Mouse (Mus musculus): ENCODE data around the gene Cer1. TPM values are rescaled to one million over a fixed set of nuclear protein-coding genes. Genes with fewer than 3 reads are reported as not detected.

Cer1 gene
- total and polyA plus RNA-seq, 2 experiments from 2014 or later: not detected

DNA sequence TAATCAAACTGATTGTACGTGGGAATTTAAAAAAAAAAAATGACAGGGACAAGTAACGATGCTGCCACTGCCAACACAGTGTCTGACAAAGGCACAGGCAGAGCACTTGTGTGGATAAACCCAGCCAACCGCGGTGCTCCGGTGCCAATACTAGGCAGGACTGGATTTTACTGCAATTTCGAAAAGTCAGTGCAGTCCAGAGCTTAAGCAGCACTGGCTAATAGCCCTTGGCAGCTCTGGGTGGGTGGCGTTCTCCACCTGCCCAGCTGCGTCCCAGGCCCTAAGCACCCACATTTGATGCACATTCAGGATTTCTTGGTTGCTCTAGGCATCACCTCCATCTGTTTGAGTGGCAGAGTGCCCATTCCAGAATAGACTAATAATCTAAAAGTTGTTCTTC lies 21.6 kb downstream of the Cer1 start:
- TF ChIP-seq CTCF (IDR thresholded peaks at IDR 0.05): no peak

DNA sequence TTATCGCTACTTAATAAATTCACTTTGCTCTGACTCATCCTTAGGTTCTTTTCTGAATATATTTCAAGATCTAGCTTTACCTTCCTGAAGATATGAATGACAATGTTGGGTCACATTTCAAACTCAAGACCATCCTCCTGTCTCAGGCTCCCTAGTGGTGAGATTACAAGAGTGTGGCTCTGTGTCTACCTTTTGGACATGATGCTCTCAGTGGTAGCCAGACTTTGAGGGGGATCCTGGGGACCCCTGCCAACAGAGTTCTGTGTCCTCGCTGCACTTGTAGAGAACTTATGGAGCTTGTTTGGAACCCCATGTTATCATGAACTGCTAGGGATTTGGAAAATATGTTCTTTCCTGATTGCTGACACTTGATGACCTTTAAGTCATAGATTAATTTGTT lies 23.5 kb downstream of the Cer1 start:
- Histone ChIP-seq H3K36me3 (ENCODE audit: insufficient read depth, low read length) (no peaks in the 10 kb centered on the region), H3K27ac (ENCODE audit: low read depth, low read length) (no peak overlapping the region), H3K4me2 (ENCODE audit: low read depth, low read length, poor library complexity, severe bottlenecking) (no peak overlapping the region), H3K4me3 (ENCODE audit: low read depth, low read length) (no peak overlapping the region), H3K4me1 (ENCODE audit: insufficient read depth, low read length) (peaks cover 3% of the 10 kb centered on the region; the same call in 1 of the 2 replicates), H3K9ac (replicated peaks; ENCODE audit: low read length, poor library complexity, severe bottlenecking) (no peak overlapping the region), H3K9me3 (ENCODE audit: low read length) (no peaks in the 10 kb centered on the region), H3K27me3 (ENCODE audit: insufficient read depth, low read length) (no peaks in the 10 kb centered on the region)
- no peak for TF ChIP-seq CTCF (IDR thresholded peaks at IDR 0.05)
- ATAC-seq (ENCODE audit: low FRiP score) (no peak), DNase-seq (ENCODE audit: low spot score) (no peak)
- WGBS: 91% methylated on average over 2 of the region's 2 CpGs

More for the DNA sequence above, 21.6 kb downstream of the Cer1 start:
- no peak overlapping the region for H3K4me3 ChIP-seq (ENCODE audit: low read depth, low read length)
- H3K4me2 ChIP-seq (ENCODE audit: low read depth, low read length, poor library complexity, severe bottlenecking): no peak overlapping the region
- H3K9ac ChIP-seq (replicated peaks; ENCODE audit: low read length, poor library complexity, severe bottlenecking): no peak overlapping the region
- no peaks in the 10 kb centered on the region; the same call in 1 of the 2 replicates for H3K4me1 ChIP-seq (ENCODE audit: insufficient read depth, low read length)
- DNase-seq (ENCODE audit: low spot score) (peak; percentile 54), ATAC-seq (ENCODE audit: low FRiP score) (no peak)
- H3K9me3 ChIP-seq (ENCODE audit: low read length): no peaks in the 10 kb centered on the region
- H3K27me3 ChIP-seq (ENCODE audit: insufficient read depth, low read length): no peaks in the 10 kb centered on the region
- no peak overlapping the region for H3K27ac ChIP-seq (ENCODE audit: low read depth, low read length)
- 72% methylated on average over 8 of the region's 8 CpGs for WGBS
- no peaks in the 10 kb centered on the region for H3K36me3 ChIP-seq (ENCODE audit: insufficient read depth, low read length)

DNA sequence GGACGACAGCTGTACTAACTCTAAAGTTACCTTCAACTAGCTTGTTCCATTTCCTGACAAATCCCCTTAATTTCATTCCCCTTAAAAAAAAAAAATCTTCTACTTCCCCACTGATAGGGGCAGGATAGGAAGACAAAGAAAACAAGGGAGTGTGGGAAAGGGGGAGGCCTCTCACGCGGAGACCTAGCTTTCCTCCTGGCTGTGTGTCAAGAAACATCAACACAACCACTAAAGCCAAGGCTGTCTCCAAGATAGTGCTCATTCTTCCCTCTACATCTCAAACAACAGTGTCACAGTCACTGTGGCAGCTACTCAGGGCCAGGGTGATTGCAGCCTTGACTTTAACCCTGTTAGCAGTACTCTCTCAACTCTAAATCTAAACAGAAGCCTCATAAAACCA lies 24.4 kb downstream of the Cer1 start:
- Histone ChIP-seq H3K4me2 (ENCODE audit: low read depth, low read length, poor library complexity, severe bottlenecking) (no peak overlapping the region), H3K9me3 (ENCODE audit: low read length) (no peaks in the 10 kb centered on the region), H3K27me3 (ENCODE audit: insufficient read depth, low read length) (no peaks in the 10 kb centered on the region), H3K4me3 (ENCODE audit: low read depth, low read length) (no peak overlapping the region), H3K4me1 (ENCODE audit: insufficient read depth, low read length) (peaks cover 6% of the 10 kb centered on the region; the same call in 1 of the 2 replicates), H3K36me3 (ENCODE audit: insufficient read depth, low read length) (no peaks in the 10 kb centered on the region), H3K27ac (ENCODE audit: low read depth, low read length) (peak overlapping the region; percentile 28; the same call in 1 of the 2 replicates), H3K9ac (replicated peaks; ENCODE audit: low read length, poor library complexity, severe bottlenecking) (no peak overlapping the region)
- peak; percentile 43 for DNase-seq (ENCODE audit: low spot score)
- no peak for ATAC-seq (ENCODE audit: low FRiP score)
- WGBS: 37% methylated on average over 3 of the region's 3 CpGs
- TF ChIP-seq CTCF (IDR thresholded peaks at IDR 0.05): no peak

DNA sequence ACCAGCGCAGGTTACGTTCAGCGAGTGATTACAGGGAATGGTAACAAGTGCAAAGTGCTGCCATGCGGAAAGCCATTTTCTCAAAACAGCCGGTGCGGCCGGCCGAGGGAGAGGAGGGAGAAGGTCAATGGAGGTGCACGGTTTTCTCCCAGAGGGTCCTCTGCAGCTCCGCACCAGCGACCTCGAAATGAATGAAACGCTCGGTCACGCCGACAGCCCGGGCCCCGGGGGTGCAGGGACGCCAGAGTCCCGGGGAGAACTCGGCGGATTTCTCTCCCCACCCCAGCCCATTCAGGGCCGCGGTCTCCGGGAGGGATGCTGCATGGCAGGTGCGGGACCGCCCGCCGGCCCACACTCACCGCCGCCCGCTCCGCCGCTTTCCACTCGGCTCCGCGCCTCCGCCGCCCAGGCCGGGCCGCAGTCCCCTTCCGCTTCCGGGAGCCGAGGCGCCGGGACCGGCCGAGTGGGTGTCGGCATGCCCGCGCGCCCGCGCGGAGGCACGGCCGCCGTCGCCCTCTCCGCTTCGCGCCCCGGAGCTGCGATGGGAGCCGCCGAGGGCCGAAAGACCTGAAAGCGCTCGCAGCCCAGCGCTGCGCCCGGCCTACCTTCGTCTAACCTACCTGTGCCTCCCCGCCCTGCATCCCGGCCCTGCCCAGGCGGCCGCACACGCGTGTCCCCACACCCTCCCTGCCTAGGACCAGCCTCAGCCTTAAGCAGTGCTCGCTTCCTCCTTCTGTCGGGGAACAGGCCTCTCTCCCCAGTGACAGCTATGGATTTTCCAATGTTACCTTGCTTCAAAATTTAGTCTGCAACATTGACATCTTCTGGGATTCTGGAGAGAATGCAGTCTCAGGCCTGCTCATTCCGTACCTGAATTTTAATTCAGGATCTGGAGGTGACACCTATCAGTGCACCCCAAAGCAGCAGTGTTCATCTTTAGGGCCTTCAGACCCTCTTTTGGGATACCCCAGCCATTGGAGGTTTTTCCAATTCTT lies 25.5 kb downstream of the Cer1 start, which contains the start of gene Zdhhc21:
Gene Zdhhc21 (minus strand): TSS at position 828 of the 995 bp plus-strand sequence.
- WGBS: 1% methylated on average over 58 of the region's 82 CpGs

DNA sequence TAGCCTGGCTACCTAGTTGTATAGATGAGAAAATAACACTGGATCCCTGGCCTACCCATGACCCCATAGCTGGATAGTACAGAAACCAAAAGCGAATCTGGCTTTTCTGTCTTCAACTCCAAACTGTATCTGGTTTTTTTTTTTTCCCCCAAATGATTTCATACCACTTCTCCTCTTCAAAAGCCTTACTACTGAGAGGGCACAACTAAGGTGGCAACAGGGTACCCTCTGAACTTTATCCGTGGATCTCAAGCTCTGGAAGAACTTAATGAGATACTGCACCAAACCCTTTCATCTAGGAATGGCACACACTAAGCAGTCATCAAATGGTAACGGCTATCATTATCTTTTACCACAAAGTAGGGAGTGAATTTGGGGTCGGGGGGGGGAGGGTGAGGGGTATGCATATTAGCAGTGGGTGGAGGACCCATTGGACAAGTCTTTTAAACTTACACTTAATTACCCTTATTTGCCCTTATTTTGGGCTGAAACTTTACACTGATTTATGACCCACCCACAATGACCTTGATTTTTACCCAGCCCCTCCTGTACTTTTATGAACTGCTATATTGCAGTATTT lies 26.4 kb downstream of the Cer1 start:
- Histone ChIP-seq H3K27me3 (ENCODE audit: insufficient read depth, low read length) (no peaks in the 10 kb centered on the region), H3K36me3 (ENCODE audit: insufficient read depth, low read length) (no peaks in the 10 kb centered on the region), H3K27ac (ENCODE audit: low read depth, low read length) (peak overlapping the region; percentile 96; the same call in 1 of the 2 replicates), H3K4me1 (ENCODE audit: insufficient read depth, low read length) (peaks cover 6% of the 10 kb centered on the region; the same call in 1 of the 2 replicates), H3K9ac (replicated peaks; ENCODE audit: low read length, poor library complexity, severe bottlenecking) (peak overlapping the region; percentile 97), H3K9me3 (ENCODE audit: low read length) (no peaks in the 10 kb centered on the region), H3K4me2 (ENCODE audit: low read depth, low read length, poor library complexity, severe bottlenecking) (peak overlapping the region; percentile 83), H3K4me3 (ENCODE audit: low read depth, low read length) (peak overlapping the region; percentile 81)
- no peak for TF ChIP-seq CTCF (IDR thresholded peaks at IDR 0.05)
- WGBS: 26% methylated on average over 4 of the region's 4 CpGs
- ATAC-seq (ENCODE audit: low FRiP score) (no peak), DNase-seq (ENCODE audit: low spot score) (no peak)

More for the DNA sequence above, 25.5 kb downstream of the Cer1 start, which contains the start of gene Zdhhc21:
- Histone ChIP-seq H3K4me3 (ENCODE audit: low read depth, low read length) (peak within 1 kb of the TSS; percentile 81), H3K9ac (replicated peaks; ENCODE audit: low read length, poor library complexity, severe bottlenecking) (peak within 1 kb of the TSS; percentile 97), H3K36me3 (ENCODE audit: insufficient read depth, low read length) (no peaks in the 10 kb centered on the region), H3K4me2 (ENCODE audit: low read depth, low read length, poor library complexity, severe bottlenecking) (peak within 1 kb of the TSS; percentile 83), H3K27me3 (ENCODE audit: insufficient read depth, low read length) (no peaks in the 10 kb centered on the region), H3K9me3 (ENCODE audit: low read length) (no peaks in the 10 kb centered on the region), H3K4me1 (ENCODE audit: insufficient read depth, low read length) (peaks cover 6% of the 10 kb centered on the region; the same call in 1 of the 2 replicates), H3K27ac (ENCODE audit: low read depth, low read length) (peak within 1 kb of the TSS; percentile 96)
- peak; percentile 71 for DNase-seq (ENCODE audit: low spot score)
- peak; percentile 86 for ATAC-seq (ENCODE audit: low FRiP score)
- TF ChIP-seq CTCF (IDR thresholded peaks at IDR 0.05): peak; percentile 31

All from midbrain, postnatal 0 days (tissue).